Comparison of ENCODE assay signal across 8 mouse cellular contexts in genomic region chr9:57261516-57261912, GRCm38 (mm10). TPM values are rescaled to one million over a fixed set of nuclear protein-coding genes. Genes with fewer than 3 reads are reported as not detected.
DNase-seq lines count a peak whose midpoint lies in the region; ATAC-seq and TF ChIP-seq lines count a peak whose summit lies in the region.
"Had no signal": no experiment of that assay in that cellular context is flagged by ENCODE, and none has a peak within 500 bp of the region (broad histone marks: within the 10 kb centered on the region; RNA-seq: fewer than 3 reads in every experiment).

No protein-coding gene starts in this region.

- TF ChIP-seq POLR2A in limb, embryonic 14.5 days (IDR thresholded peaks at IDR 0.05; ENCODE audit: borderline replicate concordance, extremely low read depth, insufficient read depth, insufficient read length): no peak

- H3K9me3 ChIP-seq in intestine, embryonic 15.5 days: no peaks in the 10 kb centered on the region
- no peaks in the 10 kb centered on the region for H3K9me3 ChIP-seq in limb, embryonic 14.5 days (ENCODE audit: control insufficient read depth, low read length)
- H3K9me3 ChIP-seq in midbrain, embryonic 14.5 days (ENCODE audit: control insufficient read depth, low read length): no peaks in the 10 kb centered on the region

- WGBS in intestine, embryonic 15.5 days: under 1% methylated on average over 26 of the region's 26 CpGs
- WGBS in limb, embryonic 14.5 days: under 1% methylated on average over 25 of the region's 26 CpGs
- under 1% methylated on average over 26 of the region's 26 CpGs for WGBS in midbrain, embryonic 14.5 days

- peak; percentile 72 for DNase-seq in adrenal gland, adult 2 months
- no peak for DNase-seq in limb, embryonic 14.5 days (ENCODE audit: low spot score)
- DNase-seq in midbrain, embryonic 14.5 days: peak; percentile 58
- peak; percentile 54 to 64 for DNase-seq in spleen, postnatal 14 days (ENCODE audit: low spot score in 2 of 2)

- peaks cover 27% of the 10 kb centered on the region for H3K4me1 ChIP-seq in intestine, embryonic 15.5 days (replicated peaks)
- peaks cover 13% of the 10 kb centered on the region for H3K4me1 ChIP-seq in limb, embryonic 14.5 days (ENCODE audit: control insufficient read depth, insufficient read depth, low read length)
- H3K4me1 ChIP-seq in midbrain, embryonic 14.5 days (ENCODE audit: control insufficient read depth, insufficient read depth, low read length): peaks cover 17% of the 10 kb centered on the region

- peak overlapping the region; percentile 84 for H3K4me2 ChIP-seq in intestine, embryonic 15.5 days (replicated peaks)
- H3K4me2 ChIP-seq in limb, embryonic 14.5 days (replicated peaks; ENCODE audit: low read depth, low read length, severe bottlenecking): peak overlapping the region; percentile 85
- H3K4me2 ChIP-seq in midbrain, embryonic 14.5 days (ENCODE audit: low read length): peak overlapping the region; percentile 96

- H3K9ac ChIP-seq in intestine, embryonic 15.5 days: peak overlapping the region; percentile 94
- H3K9ac ChIP-seq in limb, embryonic 14.5 days (ENCODE audit: low read depth, low read length, severe bottlenecking): peak overlapping the region; percentile 83
- peak overlapping the region; percentile 68 for H3K9ac ChIP-seq in midbrain, embryonic 14.5 days (replicated peaks; ENCODE audit: low read length)

- H3K27ac ChIP-seq in intestine, embryonic 15.5 days: peak overlapping the region; percentile 86
- H3K27ac ChIP-seq in limb, embryonic 14.5 days (replicated peaks; ENCODE audit: low read depth, low read length): peak overlapping the region; percentile 68
- no peak overlapping the region for H3K27ac ChIP-seq in midbrain, embryonic 14.5 days (replicated peaks; ENCODE audit: low read depth, low read length)

- no peaks in the 10 kb centered on the region for H3K27me3 ChIP-seq in intestine, embryonic 15.5 days (replicated peaks)
- no peaks in the 10 kb centered on the region for H3K27me3 ChIP-seq in limb, embryonic 14.5 days (ENCODE audit: control insufficient read depth, insufficient read depth, low read length)
- no peaks in the 10 kb centered on the region for H3K27me3 ChIP-seq in midbrain, embryonic 14.5 days (ENCODE audit: control insufficient read depth, insufficient read depth, low read length)

- peak overlapping the region; percentile 93 for H3K4me3 ChIP-seq in intestine, embryonic 15.5 days (replicated peaks)
- peak overlapping the region; percentile 58 for H3K4me3 ChIP-seq in limb, embryonic 14.5 days (replicated peaks; ENCODE audit: low read length)
- H3K4me3 ChIP-seq in midbrain, embryonic 14.5 days (replicated peaks; ENCODE audit: low read depth, low read length): peak overlapping the region; percentile 58

- H3K36me3 ChIP-seq in intestine, embryonic 15.5 days: peaks cover 20% of the 10 kb centered on the region
- H3K36me3 ChIP-seq in limb, embryonic 14.5 days (ENCODE audit: control insufficient read depth, insufficient read depth, low read length): peaks cover 24% of the 10 kb centered on the region
- peaks cover 5% of the 10 kb centered on the region; the same call in 1 of the 2 replicates for H3K36me3 ChIP-seq in midbrain, embryonic 14.5 days (ENCODE audit: control insufficient read depth, insufficient read depth, low read length)

- ATAC-seq in common myeloid progenitor, adult 5-6 weeks (replicated peaks; ENCODE audit: low read depth, poor library complexity, severe bottlenecking): peak; percentile 59
- peak; percentile 62 for ATAC-seq in granulocyte monocyte progenitor cell, adult 5-6 weeks (replicated peaks; ENCODE audit: poor library complexity, severe bottlenecking)
- ATAC-seq in intestine, embryonic 15.5 days: peak; percentile 41
- peak; percentile 16; the same call in 1 of the 2 replicates for ATAC-seq in limb, embryonic 14.5 days (ENCODE audit: low FRiP score, low read depth)
- ATAC-seq in midbrain, embryonic 14.5 days (ENCODE audit: low FRiP score, low TSS enrichment): peak; percentile 19

RNA-seq across cellular contexts. Expression of gene 1700017B05Rik, which starts 0.9 kb away (rescaled TPM):
- total RNA-seq in adrenal gland, adult 2 months (2021): 10 to 100 TPM; 40.5 to 53.8 TPM
- polyA plus RNA-seq in adrenal gland, adult 2 months (2012; rRNA removed): 33.0 and 42.8 TPM in 2 replicates
- total RNA-seq in common myeloid progenitor, adult 5-6 weeks (2017): 19.6 and 31.9 TPM in 2 replicates
- 38.6 and 43.6 TPM in 2 replicates for total RNA-seq in granulocyte monocyte progenitor cell, adult 5-6 weeks (2014; fragmentation: Nextera tagmentation)
- 18.9 and 20.0 TPM in 2 replicates for total RNA-seq in granulocyte monocyte progenitor cell, adult 5-6 weeks (2017)
- 27.7 and 29.6 TPM in 2 replicates for polyA plus RNA-seq in intestine, embryonic 15.5 days (2015; fragmentation: Nextera tagmentation; extraction: Ambion mirVana)
- 11.1 and 12.5 TPM in 2 replicates for polyA plus RNA-seq in limb, embryonic 14.5 days (2012; rRNA removed)
- polyA plus RNA-seq in limb, embryonic 14.5 days (2014; fragmentation: Nextera tagmentation; extraction: Ambion mirVana): 18.0 and 18.8 TPM in 2 replicates
- polyA plus RNA-seq in midbrain, embryonic 14.5 days (2014; fragmentation: Nextera tagmentation; extraction: Ambion mirVana): 3.3 and 4.4 TPM in 2 replicates

RNA-seq across cellular contexts. Expression of gene Trcg1, which starts 25.2 kb away (rescaled TPM):
- not detected for total RNA-seq in adrenal gland, adult 2 months (2021)
- polyA plus RNA-seq in adrenal gland, adult 2 months (2012; rRNA removed): not detected in 2 replicates
- not detected in 2 replicates for total RNA-seq in common myeloid progenitor, adult 5-6 weeks (2017)
- total RNA-seq in granulocyte monocyte progenitor cell, adult 5-6 weeks (2014; fragmentation: Nextera tagmentation): not detected in 2 replicates
- total RNA-seq in granulocyte monocyte progenitor cell, adult 5-6 weeks (2017): not detected in 2 replicates
- not detected in 2 replicates for polyA plus RNA-seq in intestine, embryonic 15.5 days (2015; fragmentation: Nextera tagmentation; extraction: Ambion mirVana)
- polyA plus RNA-seq in limb, embryonic 14.5 days (2012; rRNA removed): not detected in 2 replicates
- polyA plus RNA-seq in limb, embryonic 14.5 days (2014; fragmentation: Nextera tagmentation; extraction: Ambion mirVana): not detected in 2 replicates
- polyA plus RNA-seq in midbrain, embryonic 14.5 days (2014; fragmentation: Nextera tagmentation; extraction: Ambion mirVana): not detected in 2 replicates
- polyA plus RNA-seq: large intestine, adult 2 months had no signal
